Mouse (Mus musculus) monocyte, adult 2 months (primary cell): Measurements from ENCODE around the gene Fbxo42.

Source experiments
- DNase-seq, 2 experiments: peaks; one replicate each; pipeline ENCODE4 v3.0.0; 2022; ENCODE audit warnings: low spot score in 2 of 2, low read depth in 1 of 2

The Fbxo42 gene

GRCm38 (mm10) chr4:141172121-141172520, 24.4 kb downstream of the Fbxo42 start:
- no peak for DNase-seq

GRCm38 (mm10) chr4:141175783-141176182, 28.1 kb downstream of the Fbxo42 start:
- no peak for DNase-seq

GRCm38 (mm10) chr4:141176328-141176838, 28.7 kb downstream of the Fbxo42 start:
- DNase-seq: no peak

GRCm38 (mm10) chr4:141178500-141178899, 30.8 kb downstream of the Fbxo42 start:
- DNase-seq: no peak

GRCm38 (mm10) chr4:141180831-141181230, 33.1 kb downstream of the Fbxo42 start:
- no peak for DNase-seq

GRCm38 (mm10) chr4:141181981-141182380, 34.3 kb downstream of the Fbxo42 start:
- peak in 1 of 2 experiments; percentile 10 for DNase-seq

GRCm38 (mm10) chr4:141183932-141184331, 36.2 kb downstream of the Fbxo42 start:
- DNase-seq: no peak

GRCm38 (mm10) chr4:141184426-141184825, 36.7 kb downstream of the Fbxo42 start:
- DNase-seq: no peak

- no peak for DNase-seq
Measured at GRCm38 (mm10) chr4:141186923-141187836, 39.5 kb downstream of the Fbxo42 start.

GRCm38 (mm10) chr4:141191294-141191693, 43.6 kb downstream of the Fbxo42 start:
- no peak for DNase-seq

GRCm38 (mm10) chr4:141194553-141194952, 46.8 kb downstream of the Fbxo42 start:
- DNase-seq: no peak

GRCm38 (mm10) chr4:141196981-141197685, 49.4 kb downstream of the Fbxo42 start:
- no peak for DNase-seq

GRCm38 (mm10) chr4:141197686-141198035, 49.9 kb downstream of the Fbxo42 start:
- no peak for DNase-seq

GRCm38 (mm10) chr4:141200906-141201305, 53.2 kb downstream of the Fbxo42 start:
- no peak for DNase-seq

- DNase-seq: no peak
Measured at GRCm38 (mm10) chr4:141202192-141202591, 54.5 kb downstream of the Fbxo42 start.

GRCm38 (mm10) chr4:141204580-141205061, 56.9 kb downstream of the Fbxo42 start:
- no peak for DNase-seq

GRCm38 (mm10) chr4:141207081-141207480, 59.4 kb downstream of the Fbxo42 start:
- no peak for DNase-seq

GRCm38 (mm10) chr4:141210524-141211219, 63.0 kb downstream of the Fbxo42 start:
- DNase-seq: no peak

GRCm38 (mm10) chr4:141211646-141212045, 63.9 kb downstream of the Fbxo42 start:
- no peak for DNase-seq

GRCm38 (mm10) chr4:141212892-141213291, 65.2 kb downstream of the Fbxo42 start:
- DNase-seq: no peak

GRCm38 (mm10) chr4:141213342-141213741, 65.6 kb downstream of the Fbxo42 start:
- DNase-seq: no peak
